Mouse (Mus musculus): ENCODE data around the gene Pcnt.

DNA sequence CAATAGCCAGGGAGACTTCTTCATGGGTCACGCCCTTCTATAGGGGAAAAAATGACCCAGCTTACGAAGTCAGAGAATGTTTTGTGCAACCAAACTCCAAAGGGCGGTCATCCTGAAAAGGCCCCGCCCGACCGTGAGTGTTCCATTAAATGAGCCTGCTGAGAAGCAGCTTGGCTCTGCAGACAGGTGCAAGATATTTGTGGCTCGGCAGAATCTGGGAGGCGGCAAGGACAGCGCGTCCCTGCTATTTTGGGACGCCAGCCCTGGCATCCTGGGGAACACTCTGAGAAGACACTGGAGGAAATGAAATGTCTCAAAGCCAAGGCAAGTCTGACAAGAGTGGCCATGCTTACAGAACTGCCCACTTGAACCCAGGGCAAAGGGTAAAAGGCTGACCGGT is 25.8 kb downstream of the Pcnt start:
- TF ChIP-seq POLR2A (IDR thresholded peaks at IDR 0.05; ENCODE audit: borderline replicate concordance, extremely low read depth, low read depth, low read length) (no peak), CTCF (IDR thresholded peaks at IDR 0.05; ENCODE audit: insufficient read depth, low read length) (no peak)

Data from lung, adult 2 months (tissue).